Comparison of ENCODE assay signal across 15 mouse cellular contexts in genomic region chr1:82385054-82385453, GRCm38 (mm10).
A peak's percentile ranks its signal among the peaks of the same experiment; 100 is the strongest.
DNase-seq lines count a peak whose midpoint lies in the region; ATAC-seq and TF ChIP-seq lines count a peak whose summit lies in the region.
"Had no signal": no experiment of that assay in that cellular context is flagged by ENCODE, and none has a peak within 500 bp of the region (broad histone marks: within the 10 kb centered on the region; RNA-seq: fewer than 3 reads in every experiment).

No protein-coding gene starts in this region.

- no peaks in the 10 kb centered on the region for H3K27me3 ChIP-seq in heart, embryonic 10.5 days (ENCODE audit: insufficient read depth, poor library complexity, severe bottlenecking)
- no peaks in the 10 kb centered on the region for H3K27me3 ChIP-seq in hindbrain, postnatal 0 days (ENCODE audit: insufficient read depth, low read length)
- H3K27me3 ChIP-seq in stomach, embryonic 16.5 days (ENCODE audit: control insufficient read depth, insufficient read depth, low read length), result no peaks in the 10 kb centered on the region
- no peaks in the 10 kb centered on the region for H3K27me3 ChIP-seq in kidney, embryonic 14.5 days (ENCODE audit: control insufficient read depth, insufficient read depth, low read length)
- no peaks in the 10 kb centered on the region for H3K27me3 ChIP-seq in kidney, embryonic 16.5 days (ENCODE audit: insufficient read depth, low read length)
- H3K27me3 ChIP-seq: limb, embryonic 12.5 days had no signal

- no peaks in the 10 kb centered on the region for H3K9me3 ChIP-seq in heart, embryonic 10.5 days
- no peaks in the 10 kb centered on the region for H3K9me3 ChIP-seq in hindbrain, postnatal 0 days (ENCODE audit: low read length)
- H3K9me3 ChIP-seq in stomach, embryonic 16.5 days (replicated peaks; ENCODE audit: control insufficient read depth, low read length), result no peaks in the 10 kb centered on the region
- H3K9me3 ChIP-seq in kidney, embryonic 14.5 days (ENCODE audit: control insufficient read depth, low read length), result no peaks in the 10 kb centered on the region
- no peaks in the 10 kb centered on the region for H3K9me3 ChIP-seq in kidney, embryonic 16.5 days (ENCODE audit: low read length)
- H3K9me3 ChIP-seq: limb, embryonic 12.5 days had no signal

- TF ChIP-seq CTCF in hindbrain, postnatal 0 days (IDR thresholded peaks at IDR 0.05; ENCODE audit: low read depth), result no peak

- ATAC-seq in hindbrain, postnatal 0 days, result 0 out of 2 replicates have a peak, but pooled peaks have one; percentile 50
- ATAC-seq in stomach, embryonic 16.5 days (ENCODE audit: insufficient read depth, low FRiP score), result no peak
- no peak for ATAC-seq in kidney, embryonic 14.5 days (ENCODE audit: low FRiP score, low TSS enrichment)
- ATAC-seq in kidney, embryonic 16.5 days (ENCODE audit: low FRiP score, low TSS enrichment), result no peak

- H3K4me2 ChIP-seq in hindbrain, postnatal 0 days (ENCODE audit: low read depth, low read length), result no peak overlapping the region
- H3K4me2 ChIP-seq in stomach, embryonic 16.5 days (ENCODE audit: low read depth, low read length), result no peak overlapping the region
- no peak overlapping the region for H3K4me2 ChIP-seq in kidney, embryonic 14.5 days (replicated peaks; ENCODE audit: low read depth, low read length)
- no peak overlapping the region for H3K4me2 ChIP-seq in kidney, embryonic 16.5 days (replicated peaks; ENCODE audit: low read depth, low read length)
- H3K4me2 ChIP-seq: limb, embryonic 12.5 days had no signal

- H3K36me3 ChIP-seq in heart, embryonic 10.5 days, result no peaks in the 10 kb centered on the region
- no peaks in the 10 kb centered on the region for H3K36me3 ChIP-seq in hindbrain, postnatal 0 days (ENCODE audit: insufficient read depth, low read length)
- no peaks in the 10 kb centered on the region; the same call in 1 of the 2 replicates for H3K36me3 ChIP-seq in stomach, embryonic 16.5 days (ENCODE audit: control insufficient read depth, insufficient read depth, low read length)
- H3K36me3 ChIP-seq in kidney, embryonic 14.5 days (ENCODE audit: control insufficient read depth, insufficient read depth, low read length), result no peaks in the 10 kb centered on the region
- no peaks in the 10 kb centered on the region for H3K36me3 ChIP-seq in kidney, embryonic 16.5 days (ENCODE audit: insufficient read depth, low read length)
- H3K36me3 ChIP-seq: limb, embryonic 12.5 days had no signal

- peak overlapping the region; percentile 49; the same call in 1 of the 2 replicates for H3K27ac ChIP-seq in heart, embryonic 10.5 days
- H3K27ac ChIP-seq in hindbrain, postnatal 0 days, result peak overlapping the region; percentile 54; the same call in 1 of the 2 replicates
- H3K27ac ChIP-seq in stomach, embryonic 16.5 days (ENCODE audit: low read length), result peak overlapping the region; percentile 38; the same call in 1 of the 2 replicates
- H3K27ac ChIP-seq in kidney, embryonic 14.5 days (ENCODE audit: low read depth, low read length), result no peak overlapping the region
- H3K27ac ChIP-seq in kidney, embryonic 16.5 days (ENCODE audit: low read length), result no peak overlapping the region
- H3K27ac ChIP-seq: gastrocnemius, adult 2 months; limb, embryonic 12.5 days; macrophage had no signal

- H3K9ac ChIP-seq in hindbrain, postnatal 0 days (replicated peaks; ENCODE audit: low read length), result no peak overlapping the region
- H3K9ac ChIP-seq in stomach, embryonic 16.5 days (ENCODE audit: low read length), result no peak overlapping the region
- H3K9ac ChIP-seq in kidney, embryonic 14.5 days (ENCODE audit: low read depth, low read length), result no peak overlapping the region
- no peak overlapping the region for H3K9ac ChIP-seq in kidney, embryonic 16.5 days (replicated peaks; ENCODE audit: low read length)
- H3K9ac ChIP-seq: limb, embryonic 12.5 days had no signal

- 43% methylated on average over 9 of the region's 9 CpGs for WGBS in heart, embryonic 10.5 days
- WGBS in hindbrain, postnatal 0 days, result 28% methylated on average over 9 of the region's 9 CpGs
- WGBS in stomach, embryonic 16.5 days, result 28% methylated on average over 9 of the region's 9 CpGs
- 41% methylated on average over 9 of the region's 9 CpGs for WGBS in kidney, embryonic 14.5 days
- 37% methylated on average over 9 of the region's 9 CpGs for WGBS in kidney, embryonic 16.5 days

- DNase-seq in heart, embryonic 10.5 days (ENCODE audit: low spot score), result no peak
- no peak for DNase-seq in heart, postnatal 10 days
- DNase-seq in lung, postnatal 10 days, result peak; percentile 37
- no peak for DNase-seq in lung, postnatal 36 days
- DNase-seq in hindbrain, postnatal 0 days (ENCODE audit: low spot score), result no peak
- DNase-seq: adrenal gland, adult 8-10 months; gastrocnemius, adult 2 months; heart, postnatal 4 days; kidney, postnatal 36 days had no signal

- peaks cover 20% of the 10 kb centered on the region for H3K4me1 ChIP-seq in heart, embryonic 10.5 days
- H3K4me1 ChIP-seq in hindbrain, postnatal 0 days (ENCODE audit: insufficient read depth, low read length), result 0 out of 2 replicates have a peak, but pooled peaks cover 4% of the 10 kb centered on the region
- peaks cover 14% of the 10 kb centered on the region for H3K4me1 ChIP-seq in stomach, embryonic 16.5 days (ENCODE audit: control insufficient read depth, insufficient read depth, low read length)
- H3K4me1 ChIP-seq in kidney, embryonic 14.5 days (ENCODE audit: control insufficient read depth, insufficient read depth, low read length), result no peaks in the 10 kb centered on the region
- peaks cover 5% of the 10 kb centered on the region; the same call in 1 of the 2 replicates for H3K4me1 ChIP-seq in kidney, embryonic 16.5 days (ENCODE audit: insufficient read depth, low read length)

- no peak overlapping the region for H3K4me3 ChIP-seq in heart, embryonic 10.5 days
- no peak overlapping the region for H3K4me3 ChIP-seq in hindbrain, postnatal 0 days (ENCODE audit: low read length)
- no peak overlapping the region for H3K4me3 ChIP-seq in stomach, embryonic 16.5 days (replicated peaks; ENCODE audit: low read length)
- no peak overlapping the region for H3K4me3 ChIP-seq in kidney, embryonic 14.5 days (ENCODE audit: low read length)
- no peak overlapping the region for H3K4me3 ChIP-seq in kidney, embryonic 16.5 days (ENCODE audit: low read length)
- H3K4me3 ChIP-seq: erythroblast, embryonic 14.5 days; gastrocnemius, adult 2 months; limb, embryonic 12.5 days had no signal

- intact Hi-C loops in heart, postnatal 10 days (cut with DNase I), result no loop called here

Comparison
In these comparisons a context has a peak if more than half of its experiments do, and no peak if none do; other contexts are left out.
1. H3K27ac ChIP-seq: peak in heart, embryonic 10.5 days (single experiment), hindbrain, postnatal 0 days (single experiment) and stomach, embryonic 16.5 days (single experiment); none in kidney, embryonic 14.5 days (single experiment) and kidney, embryonic 16.5 days (single experiment).